Mouse (Mus musculus) stomach, embryonic 15.5 days (tissue): ENCODE results near the gene Amn. TPM values are rescaled to one million over a fixed set of nuclear protein-coding genes. Genes with fewer than 3 reads are reported as not detected.

ENCODE experiments used
- ATAC-seq: fragments of 200-750 bp; cut with Nextera tagmentation; 2 replicates; pipeline ENCODE4 v1.8.0; 2017; ENCODE audit warnings: low read depth, moderate number of reproducible peaks, moderate TSS enrichment; ENCODE audit not compliant: insufficient read depth, low FRiP score
- H3K27ac ChIP-seq: fragments of 300-500 bp; sonication (generic); 2 replicates; pipeline ENCODE4 v1.5.1; 2015; ENCODE audit warnings: mild to moderate bottlenecking, inconsistent platforms
- H3K27me3 ChIP-seq: fragments of 300-500 bp; sonication (generic); replicated peaks from 2 replicates; pipeline ENCODE4 v1.6.1; 2015; ENCODE audit warnings: inconsistent platforms
- H3K36me3 ChIP-seq: fragments of 300-500 bp; sonication (generic); 2 replicates; pipeline ENCODE4 v1.6.1; 2015; ENCODE audit warnings: inconsistent platforms
- H3K4me1 ChIP-seq: fragments of 300-500 bp; sonication (generic); 2 replicates; pipeline ENCODE4 v1.6.1; 2015; ENCODE audit warnings: inconsistent platforms
- H3K4me2 ChIP-seq: fragments of 300-500 bp; sonication (generic); 2 replicates; pipeline ENCODE4 v1.6.1; 2015; ENCODE audit warnings: mild to moderate bottlenecking, inconsistent platforms
- H3K4me3 ChIP-seq: fragments of 300-500 bp; sonication (generic); replicated peaks from 2 replicates; pipeline ENCODE4 v1.5.1; 2015; ENCODE audit warnings: inconsistent platforms
- H3K9ac ChIP-seq: fragments of 300-500 bp; sonication (generic); 2 replicates; pipeline ENCODE4 v1.6.1; 2015; ENCODE audit warnings: inconsistent platforms
- H3K9me3 ChIP-seq: fragments of 300-500 bp; sonication (generic); 2 replicates; pipeline ENCODE4 v1.6.1; 2016; ENCODE audit warnings: inconsistent platforms
- WGBS: fragments of 180-500 bp; shearing (Covaris S2); methylation state at CpG from one replicate; pipeline ENCODE4 v1.1.7; 2015; 5-methylcytosine and 5-hydroxymethylcytosine counted together
- polyA plus RNA-seq: library from polyadenylated mRNA; unstranded; fragments of >200 nt; fragmentation: Nextera tagmentation; extraction: Ambion mirVana; gene quantifications from 2 replicates; pipeline ENCODE4 v1.2.1, GENCODE M21; 2015

Gene Amn
- polyA plus RNA-seq, 1 experiment from 2014 or later: 21.1 TPM

DNA sequence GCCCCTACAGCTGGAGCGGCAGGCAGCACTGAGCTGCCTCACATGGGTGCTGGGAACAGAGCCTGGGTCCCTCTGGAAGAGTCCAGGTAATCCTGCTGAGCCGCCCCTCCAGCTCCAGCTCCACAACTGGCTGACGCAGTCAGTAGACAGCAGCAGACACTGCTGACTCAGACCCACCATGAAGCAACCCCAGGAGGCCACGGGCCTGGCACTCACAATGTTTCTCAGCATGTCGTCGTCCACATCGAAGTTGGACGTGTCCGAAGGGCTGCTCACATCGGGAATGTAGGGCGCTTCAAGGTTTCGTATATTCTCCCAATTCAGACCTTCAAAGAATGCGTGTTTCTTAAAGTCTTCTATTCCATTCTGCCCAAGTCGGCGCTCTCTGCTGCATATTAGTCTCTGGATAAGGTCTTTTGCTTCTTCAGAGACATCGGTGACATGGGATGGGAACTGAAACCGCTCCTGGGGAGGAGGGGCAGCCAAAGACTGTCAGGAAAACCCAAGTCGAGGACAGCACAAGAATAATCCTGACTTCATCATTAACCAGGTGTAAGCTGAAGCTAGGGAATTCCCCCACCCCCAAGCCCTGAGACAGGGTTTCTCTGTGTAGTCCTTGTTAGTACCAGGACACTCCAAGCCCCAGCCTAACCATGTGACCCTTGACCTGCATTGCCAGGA is 55.0 kb downstream of the Amn start:
- H3K4me2 ChIP-seq: no peak overlapping the region
- H3K27ac ChIP-seq: no peak overlapping the region
- peaks cover 60% of the 10 kb centered on the region for H3K36me3 ChIP-seq
- H3K4me3 ChIP-seq: no peak overlapping the region
- no peaks in the 10 kb centered on the region for H3K9me3 ChIP-seq
- H3K9ac ChIP-seq: no peak overlapping the region
- no peak for ATAC-seq
- 92% methylated on average over 18 of the region's 18 CpGs for WGBS
- H3K4me1 ChIP-seq: no peaks in the 10 kb centered on the region
- no peaks in the 10 kb centered on the region for H3K27me3 ChIP-seq

Other genes with a start within 250 kb of the Amn start
- 11.6 and 12.3 TPM in 2 replicates for gene Rcor1, start 231.7 kb upstream of the Amn start, polyA plus RNA-seq
- 8.1 and 8.4 TPM in 2 replicates for gene Traf3, start 104.7 kb upstream of the Amn start, polyA plus RNA-seq
- not detected in 2 replicates for gene 4930595D18Rik, start 86.6 kb upstream of the Amn start, polyA plus RNA-seq
- gene Cdc42bpb, start 106.6 kb downstream of the Amn start, polyA plus RNA-seq: 32.5 and 34.2 TPM in 2 replicates
- gene Lbhd2, start 135.7 kb downstream of the Amn start, polyA plus RNA-seq: 1.4 and 1.7 TPM in 2 replicates
- gene Exoc3l4, start 145.9 kb downstream of the Amn start, polyA plus RNA-seq: 8.5 and 8.7 TPM in 2 replicates
- gene Tnfaip2, start 171.4 kb downstream of the Amn start, polyA plus RNA-seq: 8.5 and 13.5 TPM in 2 replicates
- gene Gm266, start 214.7 kb downstream of the Amn start, polyA plus RNA-seq: 25.4 and 30.3 TPM in 2 replicates